Mouse (Mus musculus) liver, embryonic 12.5 days (tissue): Measurements from ENCODE around the gene Mcmbp. TPM values are rescaled to one million over a fixed set of nuclear protein-coding genes. Genes with fewer than 3 reads are reported as not detected.
A peak's percentile ranks its signal among the peaks of the same experiment; 100 is the strongest.

Experiments
- ATAC-seq: fragments of 200-750 bp; cut with Nextera tagmentation; 2 replicates; pipeline ENCODE4 v1.8.0; 2017; ENCODE audit warnings: moderate number of reproducible peaks, mild to moderate bottlenecking, moderate library complexity
- H3K27ac ChIP-seq: fragments of 300-500 bp; sonication (generic); 2 replicates; pipeline ENCODE4 v1.5.1; 2016; ENCODE audit warnings: mild to moderate bottlenecking
- H3K27me3 ChIP-seq: fragments of 300-500 bp; sonication (generic); replicated peaks from 2 replicates; pipeline ENCODE4 v1.6.1; 2016; ENCODE audit warnings: mild to moderate bottlenecking, moderate library complexity
- H3K36me3 ChIP-seq: fragments of 300-500 bp; sonication (generic); 2 replicates; pipeline ENCODE4 v1.6.1; 2016; ENCODE audit warnings: mild to moderate bottlenecking, moderate library complexity
- H3K4me1 ChIP-seq: fragments of 300-500 bp; sonication (generic); 2 replicates; pipeline ENCODE4 v1.6.1; 2016
- H3K4me2 ChIP-seq: fragments of 300-500 bp; sonication (generic); 2 replicates; pipeline ENCODE4 v1.6.1; 2016; ENCODE audit warnings: mild to moderate bottlenecking, moderate library complexity
- H3K4me3 ChIP-seq: fragments of 300-500 bp; sonication (generic); 2 replicates; pipeline ENCODE4 v1.5.1; 2016; ENCODE audit warnings: mild to moderate bottlenecking, moderate library complexity
- H3K9ac ChIP-seq: fragments of 300-500 bp; sonication (generic); 2 replicates; pipeline ENCODE4 v1.6.1; 2016; ENCODE audit warnings: mild to moderate bottlenecking, moderate library complexity
- H3K9me3 ChIP-seq: fragments of 300-500 bp; sonication (generic); replicated peaks from 2 replicates; pipeline ENCODE4 v1.6.1; 2016; ENCODE audit warnings: mild to moderate bottlenecking, moderate library complexity
- WGBS: fragments of 180-500 bp; shearing (Covaris S2); methylation state at CpG from one replicate; pipeline ENCODE4 v1.1.7; 2016; ENCODE audit not compliant: insufficient replicate concordance; 5-methylcytosine and 5-hydroxymethylcytosine counted together
- polyA plus RNA-seq: library from polyadenylated mRNA; unstranded; fragments of >200 nt; fragmentation: Nextera tagmentation; extraction: Ambion mirVana; gene quantifications from 2 replicates; pipeline ENCODE4 v1.2.1, GENCODE M21; 2016

Mcmbp gene
- 41.9 and 42.5 TPM in 2 replicates for polyA plus RNA-seq

DNA sequence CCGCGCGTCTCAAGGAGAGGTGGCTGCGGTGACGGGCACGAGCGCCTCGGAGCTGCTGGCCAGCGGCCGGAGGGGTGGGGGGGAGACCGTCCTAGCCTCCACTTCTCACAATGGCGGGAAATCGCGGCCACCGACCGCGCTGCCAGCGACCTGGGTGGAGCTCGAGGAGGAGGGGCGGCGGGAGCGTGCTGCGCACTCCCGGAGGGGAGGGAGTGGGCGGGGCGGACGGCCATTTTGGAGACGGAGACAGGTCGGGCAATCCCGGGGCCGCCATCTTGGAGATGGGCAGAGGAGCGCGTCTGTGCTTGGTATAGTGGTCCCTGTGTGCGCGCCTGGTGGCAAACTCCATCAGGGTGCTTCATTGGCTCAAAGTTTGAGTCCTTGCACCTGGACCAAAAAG, at the start of gene Mcmbp:
Mcmbp (minus strand) TSS at position 162 of the 400 bp plus-strand sequence.
- H3K4me2 ChIP-seq: peak within 1 kb of the TSS; percentile 96
- H3K4me1 ChIP-seq: peaks cover 48% of the 10 kb centered on the region
- H3K27ac ChIP-seq: peak within 1 kb of the TSS; percentile 84
- peaks cover 8% of the 10 kb centered on the region for H3K36me3 ChIP-seq
- peak; percentile 85 for ATAC-seq
- peaks cover 14% of the 10 kb centered on the region; the same call in 1 of the 2 replicates for H3K27me3 ChIP-seq
- no peaks in the 10 kb centered on the region for H3K9me3 ChIP-seq
- H3K4me3 ChIP-seq: peak within 1 kb of the TSS; percentile 97
- 2% methylated on average over 35 of the region's 35 CpGs for WGBS
- peak within 1 kb of the TSS; percentile 97 for H3K9ac ChIP-seq

GRCm38 (mm10) chr7:128790045-128790444, 49.8 kb upstream of the Mcmbp start:
- WGBS: 74% methylated on average over 4 of the region's 4 CpGs
- Histone ChIP-seq H3K4me2 (no peak overlapping the region), H3K36me3 (peaks cover 16% of the 10 kb centered on the region), H3K27me3 (no peaks in the 10 kb centered on the region), H3K4me1 (no peaks in the 10 kb centered on the region), H3K9ac (no peak overlapping the region), H3K27ac (no peak overlapping the region), H3K4me3 (no peak overlapping the region), H3K9me3 (no peaks in the 10 kb centered on the region)
- no peak for ATAC-seq

DNA sequence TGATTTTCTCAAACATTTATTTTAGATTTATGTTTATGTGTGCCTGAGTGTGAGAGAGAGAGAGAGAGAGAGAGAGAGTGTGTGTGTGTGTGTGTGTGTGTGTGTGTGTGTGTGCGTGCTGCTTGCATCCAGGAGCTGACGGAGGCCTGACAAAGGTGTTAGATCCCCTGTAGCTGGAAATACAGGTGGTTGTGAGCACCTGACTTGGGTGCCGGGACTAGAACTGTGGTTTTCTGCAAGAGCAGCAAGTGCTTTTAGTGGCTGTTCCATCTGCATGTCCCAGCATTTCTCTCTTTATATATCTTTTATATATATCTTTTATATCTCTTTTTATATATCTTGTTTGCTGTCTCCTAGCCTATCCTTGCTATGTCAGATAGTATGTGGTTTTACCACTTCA, 41.6 kb upstream of the Mcmbp start:
- Histone ChIP-seq H3K4me1 (no peaks in the 10 kb centered on the region), H3K4me2 (no peak overlapping the region), H3K4me3 (no peak overlapping the region), H3K9ac (no peak overlapping the region), H3K27ac (no peak overlapping the region), H3K36me3 (peaks cover 96% of the 10 kb centered on the region), H3K27me3 (no peaks in the 10 kb centered on the region), H3K9me3 (no peaks in the 10 kb centered on the region)
- no peak for ATAC-seq
- 83% methylated on average over 3 of the region's 3 CpGs for WGBS

- 51% methylated on average over 6 of the region's 6 CpGs for WGBS
- peaks cover 98% of the 10 kb centered on the region for H3K36me3 ChIP-seq
Observed at GRCm38 (mm10) chr7:128779305-128779704, 39.0 kb upstream of the Mcmbp start.

GRCm38 (mm10) chr7:128777201-128777600, 36.9 kb upstream of the Mcmbp start:
- peaks cover 99% of the 10 kb centered on the region for H3K36me3 ChIP-seq
- 75% methylated on average over 6 of the region's 6 CpGs for WGBS

More at GRCm38 (mm10) chr7:128779305-128779704, 39.0 kb upstream of the Mcmbp start:
- no peak overlapping the region for H3K27ac ChIP-seq
- no peaks in the 10 kb centered on the region for H3K27me3 ChIP-seq
- H3K9ac ChIP-seq: no peak overlapping the region
- no peaks in the 10 kb centered on the region for H3K4me1 ChIP-seq
- H3K9me3 ChIP-seq: no peaks in the 10 kb centered on the region
- H3K4me3 ChIP-seq: no peak overlapping the region
- ATAC-seq: 0 out of 2 replicates have a peak, but pooled peaks have one; percentile 49
- H3K4me2 ChIP-seq: no peak overlapping the region

GRCm38 (mm10) chr7:128766696-128767095, 26.4 kb upstream of the Mcmbp start:
- H3K9me3 ChIP-seq: no peaks in the 10 kb centered on the region
- H3K4me3 ChIP-seq: no peak overlapping the region
- H3K4me2 ChIP-seq: no peak overlapping the region
- H3K36me3 ChIP-seq: peaks cover 94% of the 10 kb centered on the region
- ATAC-seq: no peak
- no peak overlapping the region for H3K9ac ChIP-seq
- no peaks in the 10 kb centered on the region for H3K4me1 ChIP-seq
- H3K27me3 ChIP-seq: no peaks in the 10 kb centered on the region
- no peak overlapping the region for H3K27ac ChIP-seq

More at GRCm38 (mm10) chr7:128777201-128777600, 36.9 kb upstream of the Mcmbp start:
- no peak overlapping the region for H3K4me3 ChIP-seq
- no peak overlapping the region for H3K4me2 ChIP-seq
- H3K27me3 ChIP-seq: no peaks in the 10 kb centered on the region
- H3K27ac ChIP-seq: no peak overlapping the region
- H3K9ac ChIP-seq: no peak overlapping the region
- H3K9me3 ChIP-seq: no peaks in the 10 kb centered on the region
- ATAC-seq: no peak
- no peaks in the 10 kb centered on the region for H3K4me1 ChIP-seq

DNA sequence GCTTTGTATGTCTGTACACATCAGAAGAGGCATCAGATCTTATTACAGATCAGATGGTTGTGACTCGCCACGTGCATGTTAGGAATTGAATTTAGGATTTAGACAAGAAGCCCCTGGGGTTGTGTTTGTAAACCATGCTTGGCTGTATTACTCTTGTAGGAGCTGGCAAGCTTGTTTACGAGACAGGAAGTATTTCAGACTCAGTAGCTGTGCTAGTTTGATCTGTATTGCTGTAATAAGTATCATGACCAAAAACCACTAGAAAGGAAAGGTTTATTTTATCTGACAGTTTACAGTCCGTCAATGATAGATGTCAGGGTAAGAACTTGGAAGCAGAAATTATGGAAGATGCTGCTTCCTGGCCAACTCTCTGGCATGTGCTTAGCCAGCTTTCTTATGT, 18.7 kb upstream of the Mcmbp start:
- H3K4me3 ChIP-seq: no peak overlapping the region
- H3K9ac ChIP-seq: no peak overlapping the region
- no peak overlapping the region for H3K4me2 ChIP-seq
- H3K27ac ChIP-seq: no peak overlapping the region
- no peaks in the 10 kb centered on the region for H3K9me3 ChIP-seq
- 89% methylated on average over 4 of the region's 4 CpGs for WGBS
- peaks cover 98% of the 10 kb centered on the region for H3K36me3 ChIP-seq
- ATAC-seq: no peak
- no peaks in the 10 kb centered on the region for H3K4me1 ChIP-seq
- no peaks in the 10 kb centered on the region for H3K27me3 ChIP-seq

DNA sequence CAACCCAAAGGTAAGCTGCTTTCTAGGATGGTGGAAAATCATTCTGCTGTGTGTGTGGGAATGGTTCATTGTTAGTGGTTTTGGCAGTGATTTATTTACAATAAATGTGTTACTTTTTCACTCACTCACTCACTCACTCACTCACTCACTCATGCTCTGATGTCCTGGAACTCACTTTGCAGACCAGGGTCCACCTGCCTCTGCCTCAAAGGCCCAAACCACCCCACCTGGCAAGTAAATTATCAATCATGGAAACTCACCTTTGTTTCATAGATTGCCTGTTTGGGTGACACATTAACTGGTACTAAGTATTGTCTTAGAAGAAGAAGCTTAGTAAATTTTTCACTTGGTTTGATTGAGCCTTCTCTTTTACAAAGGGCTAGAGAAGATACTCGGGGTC, 15.1 kb upstream of the Mcmbp start:
- H3K36me3 ChIP-seq: peaks cover 98% of the 10 kb centered on the region
- no peaks in the 10 kb centered on the region for H3K27me3 ChIP-seq
- no peaks in the 10 kb centered on the region for H3K9me3 ChIP-seq
- WGBS: 89% methylated on average over 1 of the region's 1 CpGs
- no peak overlapping the region for H3K9ac ChIP-seq
- 0 out of 2 replicates have a peak, but pooled peaks cover 8% of the 10 kb centered on the region for H3K4me1 ChIP-seq
- ATAC-seq: no peak
- no peak overlapping the region for H3K4me2 ChIP-seq
- H3K4me3 ChIP-seq: no peak overlapping the region
- no peak overlapping the region for H3K27ac ChIP-seq

DNA sequence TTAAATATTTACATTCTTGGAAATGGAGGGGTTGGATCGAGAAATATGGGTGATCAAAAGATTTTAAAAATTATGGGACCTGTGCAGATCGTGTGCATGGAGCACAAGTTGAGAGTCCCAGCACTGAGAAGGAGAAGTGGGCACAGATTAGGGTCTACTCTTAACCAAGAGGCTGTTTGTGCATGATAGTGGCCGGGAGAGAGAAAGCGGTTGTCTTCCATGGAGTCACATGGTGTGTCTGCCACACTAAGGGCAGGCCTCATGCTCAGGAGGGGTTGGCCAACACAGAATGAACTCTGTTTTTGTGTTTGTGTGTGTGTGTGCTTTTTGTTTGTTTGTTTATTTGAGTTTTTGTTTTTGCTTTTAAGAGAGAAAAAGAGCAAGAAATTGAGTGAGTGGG, 11.7 kb upstream of the Mcmbp start:
- no peak for ATAC-seq

GRCm38 (mm10) chr7:128750296-128750695, 10.0 kb upstream of the Mcmbp start:
- Histone ChIP-seq H3K4me3 (no peak overlapping the region), H3K4me1 (peaks cover 56% of the 10 kb centered on the region), H3K27me3 (no peaks in the 10 kb centered on the region), H3K9ac (no peak overlapping the region), H3K4me2 (no peak overlapping the region), H3K36me3 (peaks cover 73% of the 10 kb centered on the region), H3K27ac (no peak overlapping the region), H3K9me3 (no peaks in the 10 kb centered on the region)
- WGBS: 89% methylated on average over 9 of the region's 9 CpGs
- ATAC-seq: no peak

More for the DNA sequence above, 11.7 kb upstream of the Mcmbp start:
- 54% methylated on average over 4 of the region's 4 CpGs for WGBS
- no peak overlapping the region for H3K4me2 ChIP-seq
- H3K9me3 ChIP-seq: no peaks in the 10 kb centered on the region
- peaks cover 40% of the 10 kb centered on the region for H3K4me1 ChIP-seq
- peaks cover 80% of the 10 kb centered on the region for H3K36me3 ChIP-seq
- no peak overlapping the region for H3K4me3 ChIP-seq
- H3K9ac ChIP-seq: no peak overlapping the region
- no peaks in the 10 kb centered on the region for H3K27me3 ChIP-seq
- no peak overlapping the region for H3K27ac ChIP-seq

GRCm38 (mm10) chr7:128748758-128749157, 8.5 kb upstream of the Mcmbp start:
- ATAC-seq: peak; percentile 75
- Histone ChIP-seq H3K27ac (peak overlapping the region; percentile 62), H3K27me3 (no peaks in the 10 kb centered on the region), H3K4me3 (0 out of 2 replicates have a peak overlapping the region, but pooled peaks have one; percentile 8), H3K4me1 (peaks cover 64% of the 10 kb centered on the region), H3K9ac (peak overlapping the region; percentile 8; the same call in 1 of the 2 replicates), H3K9me3 (no peaks in the 10 kb centered on the region), H3K36me3 (peaks cover 57% of the 10 kb centered on the region), H3K4me2 (peak overlapping the region; percentile 52)
- WGBS: 14% methylated on average over 3 of the region's 3 CpGs

DNA sequence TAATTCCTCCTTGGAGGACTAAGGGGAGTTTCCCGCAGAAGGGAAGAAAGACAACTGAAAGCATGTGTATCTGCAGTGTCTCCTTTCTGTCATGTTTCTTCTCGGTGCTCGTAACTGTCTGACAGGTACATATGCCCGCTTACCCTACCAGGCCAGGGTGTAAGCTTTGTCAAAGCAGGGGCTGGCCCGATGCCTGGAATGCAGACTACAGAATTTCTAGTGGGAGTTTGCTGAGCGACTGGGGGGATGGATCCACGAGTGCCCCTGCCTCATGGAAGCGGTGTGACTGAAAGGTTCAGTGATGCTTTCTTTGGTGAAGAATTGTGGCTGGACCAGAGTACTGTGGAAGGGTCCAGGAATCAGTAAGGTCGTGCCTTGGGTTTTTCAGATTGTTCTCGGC, 5.9 kb upstream of the Mcmbp start:
- ATAC-seq: no peak
- Histone ChIP-seq H3K4me2 (peak overlapping the region; percentile 82), H3K4me3 (peak overlapping the region; percentile 96), H3K4me1 (peaks cover 59% of the 10 kb centered on the region), H3K9ac (peak overlapping the region; percentile 91), H3K27ac (no peak overlapping the region), H3K27me3 (peaks cover 13% of the 10 kb centered on the region; the same call in 1 of the 2 replicates), H3K9me3 (no peaks in the 10 kb centered on the region), H3K36me3 (peaks cover 32% of the 10 kb centered on the region)
- 80% methylated on average over 10 of the region's 10 CpGs for WGBS
